Mouse (Mus musculus): ENCODE data around the gene Ssr1. TPM values are rescaled to one million over a fixed set of nuclear protein-coding genes. Genes with fewer than 3 reads are reported as not detected.

The Ssr1 gene
- total RNA-seq, 2 experiments from 2014 or later = 40.1 to 46.0 TPM

- no peak for DNase-seq
- intact Hi-C loops (cut with DNase I) = no loop called here
Measured at GRCm38 (mm10) chr13:37923643-37924460, 70.2 kb downstream of the Ssr1 start.

GRCm38 (mm10) chr13:37923091-37923490 is 70.9 kb downstream of the Ssr1 start:
- DNase-seq = no peak
- intact Hi-C loops (cut with DNase I) = no loop called here

DNA sequence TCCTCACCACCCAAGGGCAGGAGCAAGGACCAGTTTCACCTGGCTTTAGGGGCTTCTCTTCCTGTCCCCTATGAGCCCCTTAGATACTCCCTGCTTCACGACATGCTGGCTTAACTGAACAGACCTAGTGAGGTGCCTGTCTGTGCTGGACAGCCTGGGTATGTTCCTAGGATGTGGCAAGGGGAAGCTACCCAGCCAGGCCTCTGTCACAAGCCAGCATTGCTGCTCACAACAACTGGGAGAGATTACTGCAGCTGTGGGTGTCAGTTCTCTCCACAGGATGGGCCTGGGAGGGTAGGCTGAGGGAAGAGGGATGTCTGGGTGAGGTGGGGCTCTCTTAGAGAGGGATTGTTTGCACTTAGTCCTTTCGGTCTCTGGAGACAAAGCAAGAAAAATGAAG is 73.3 kb downstream of the Ssr1 start:
- intact Hi-C loops (cut with DNase I) = no loop called here
- DNase-seq = no peak

DNA sequence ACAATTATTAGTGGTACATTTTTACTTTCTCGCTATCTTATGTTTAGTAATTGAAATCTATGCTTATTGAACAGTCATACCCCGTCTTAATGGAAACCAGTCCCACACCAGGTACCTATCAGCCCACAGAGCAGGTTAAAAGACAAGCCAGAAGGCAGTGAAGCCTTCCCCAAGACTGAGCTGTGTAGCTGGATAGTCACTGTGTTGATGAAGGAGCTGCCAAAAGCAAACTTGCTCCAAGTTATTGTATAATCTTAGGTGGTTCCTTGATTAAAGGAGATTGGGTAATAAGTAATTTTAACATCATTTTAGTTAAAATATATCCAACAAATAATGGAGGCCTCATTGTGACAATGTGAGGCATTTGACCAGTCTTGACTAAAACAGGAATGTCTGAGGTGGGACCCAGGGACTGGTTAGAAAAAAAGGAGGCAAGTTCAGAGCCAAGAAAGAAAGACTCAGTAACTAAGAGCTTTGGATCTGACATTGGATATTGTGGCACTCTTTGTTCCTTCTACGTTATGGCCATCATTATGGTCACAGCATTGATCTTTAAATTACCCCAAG is 74.2 kb downstream of the Ssr1 start:
- intact Hi-C loops (cut with DNase I) = no loop called here

GRCm38 (mm10) chr13:37918336-37919261 is 75.4 kb downstream of the Ssr1 start:
- intact Hi-C loops (cut with DNase I) = no loop called here
- DNase-seq = no peak

More for the DNA sequence above, 74.2 kb downstream of the Ssr1 start:
- no peak for DNase-seq

Other genes with a start within 250 kb of the Ssr1 start
- 10 to 100 TPM; 41.7 to 51.5 TPM for gene Rreb1, start 215.8 kb downstream of the Ssr1 start, total RNA-seq (2021)
- 10 to 100 TPM; 10.9 to 11.8 TPM for gene Riok1, start 42.8 kb upstream of the Ssr1 start, total RNA-seq (2021)
- gene Cage1, start 42.9 kb upstream of the Ssr1 start, total RNA-seq (2021) = 1 to 10 TPM; 2.1 TPM
- gene Dsp, start 157.1 kb upstream of the Ssr1 start, total RNA-seq (2021) = 100 to 1,000 TPM; 529 TPM
- gene Snrnp48, start 210.7 kb upstream of the Ssr1 start, total RNA-seq (2021) = 10 to 100 TPM in 1 of 2 experiments, 1 to 10 TPM in 1; 9.8 to 11.4 TPM

Data from heart, postnatal 36 days (tissue).